Mouse (Mus musculus) G1E (cell line): ENCODE measurements around the gene Kctd20. TPM values are rescaled to one million over a fixed set of nuclear protein-coding genes. Genes with fewer than 3 reads are reported as not detected.

Experiments used
- ATAC-seq: 2 replicates; pipeline ENCODE4 v1.8.0; 2016; ENCODE audit warnings: mild to moderate bottlenecking; ENCODE audit not compliant: insufficient number of reproducible peaks, poor library complexity, low FRiP score, severe bottlenecking; ENCODE audit errors: extremely low read depth
- DNase-seq: peaks from one replicate; pipeline ENCODE4 v3.0.0; 2012; ENCODE audit warnings: low spot score
- H3K27me3 ChIP-seq: 2 replicates; pipeline ENCODE4 v1.6.1; 2012; ENCODE audit warnings: mild to moderate bottlenecking, low read length, inconsistent platforms; ENCODE audit not compliant: insufficient read depth
- H3K36me3 ChIP-seq: replicated peaks from 2 replicates; pipeline ENCODE3; 2012; ENCODE audit warnings: mild to moderate bottlenecking, inconsistent platforms
- H3K4me1 ChIP-seq: 2 replicates; pipeline ENCODE4 v1.6.1; 2012; ENCODE audit warnings: low read depth, low read length, inconsistent platforms, mixed read lengths; ENCODE audit not compliant: insufficient read depth
- H3K4me3 ChIP-seq: 2 replicates; pipeline ENCODE4 v1.5.1; 2012; ENCODE audit warnings: low read depth, mild to moderate bottlenecking, inconsistent platforms, low read length, moderate library complexity, mixed read lengths
- H3K9me3 ChIP-seq: replicated peaks from 2 replicates; pipeline ENCODE4 v1.6.1; 2012; ENCODE audit warnings: inconsistent platforms
- CTCF ChIP-seq: IDR thresholded peaks from 2 replicates; pipeline ENCODE4 v1.5.1; 2012; ENCODE audit warnings: low read depth, low read length, inconsistent platforms, mixed read lengths
- GATA1 ChIP-seq: IDR thresholded peaks from 2 replicates; pipeline ENCODE4 v1.6.1; 2012; ENCODE audit warnings: borderline replicate concordance, low read length, inconsistent platforms, mixed read lengths
- GATA2 ChIP-seq: IDR thresholded peaks from 2 replicates; pipeline ENCODE4 v1.6.1; 2012; ENCODE audit warnings: low read depth, low read length, inconsistent platforms, borderline replicate concordance
- POLR2AphosphoS5 ChIP-seq: IDR thresholded peaks from 2 replicates; pipeline ENCODE4 v1.6.1; 2012; ENCODE audit warnings: low read depth, low read length, inconsistent platforms; ENCODE audit not compliant: insufficient replicate concordance
- TAL1 ChIP-seq: conservative IDR thresholded peaks from 2 replicates; pipeline ENCODE4 v1.6.1; 2012; ENCODE audit warnings: low read depth, low read length, inconsistent platforms, mixed read lengths
- polyA plus RNA-seq: library from polyadenylated mRNA; stranded (reverse); fragments of >175 nt; gene quantifications from 2 replicates; pipeline ENCODE4 v1.2.3, GENCODE M21; 2012
- total RNA-seq, 2 experiments: library from RNA; stranded (forward) in 1 of 2; stranded (reverse) in 1 of 2; fragments of 200-1000 nt in 1 of 2; fragments of >200 nt in 1 of 2; fragmentation: Nextera tagmentation in 1 of 2; gene quantifications; 2 replicates each; pipeline ENCODE4 v1.2.3; 2014 to 2017

Gene Kctd20
- total and polyA plus RNA-seq, 3 experiments = 51.0 to 91.6 (median 66.3) TPM

GRCm38 (mm10) chr17:28924957-28925595, 26.7 kb upstream of the Kctd20 start:
- no peaks in the 10 kb centered on the region for H3K36me3 ChIP-seq
- DNase-seq (no peak), ATAC-seq (no peak)
- TF ChIP-seq TAL1 = no peak
- TF ChIP-seq GATA1 = no peak
- no peak for TF ChIP-seq CTCF
- TF ChIP-seq GATA2 = no peak
- TF ChIP-seq POLR2AphosphoS5 = no peak
- H3K4me1 ChIP-seq = peaks cover 29% of the 10 kb centered on the region
- H3K27me3 ChIP-seq = peaks cover 34% of the 10 kb centered on the region
- no peaks in the 10 kb centered on the region for H3K9me3 ChIP-seq
- no peak overlapping the region for H3K4me3 ChIP-seq

GRCm38 (mm10) chr17:28926380-28926779, 25.4 kb upstream of the Kctd20 start:
- H3K27me3 ChIP-seq = peaks cover 34% of the 10 kb centered on the region
- no peaks in the 10 kb centered on the region for H3K36me3 ChIP-seq
- H3K4me1 ChIP-seq = peaks cover 41% of the 10 kb centered on the region
- no peak for DNase-seq
- peak; percentile 51 for TF ChIP-seq CTCF
- TF ChIP-seq TAL1 = no peak
- TF ChIP-seq GATA2 = no peak
- no peak for TF ChIP-seq GATA1
- TF ChIP-seq POLR2AphosphoS5 = no peak
- ATAC-seq = no peak
- no peak overlapping the region for H3K4me3 ChIP-seq
- H3K9me3 ChIP-seq = no peaks in the 10 kb centered on the region

GRCm38 (mm10) chr17:28926866-28927635, 24.7 kb upstream of the Kctd20 start:
- H3K27me3 ChIP-seq = peaks cover 30% of the 10 kb centered on the region
- ATAC-seq = no peak
- H3K36me3 ChIP-seq = no peaks in the 10 kb centered on the region
- TF ChIP-seq CTCF = peak; percentile 80
- no peak for TF ChIP-seq POLR2AphosphoS5
- H3K9me3 ChIP-seq = no peaks in the 10 kb centered on the region
- H3K4me1 ChIP-seq = peaks cover 45% of the 10 kb centered on the region
- DNase-seq = peak; percentile 43
- no peak overlapping the region for H3K4me3 ChIP-seq

GRCm38 (mm10) chr17:28928004-28928403, 23.7 kb upstream of the Kctd20 start:
- ATAC-seq (no peak; the same call in 1 of the 2 replicates), DNase-seq (no peak)
- Histone ChIP-seq H3K4me1 (peaks cover 48% of the 10 kb centered on the region), H3K36me3 (no peaks in the 10 kb centered on the region), H3K4me3 (no peak overlapping the region), H3K9me3 (no peaks in the 10 kb centered on the region), H3K27me3 (peaks cover 23% of the 10 kb centered on the region)
- no peak for TF ChIP-seq TAL1
- TF ChIP-seq CTCF = no peak
- no peak for TF ChIP-seq POLR2AphosphoS5
- TF ChIP-seq GATA2 = no peak
- no peak for TF ChIP-seq GATA1

- Histone ChIP-seq H3K36me3 (no peaks in the 10 kb centered on the region), H3K4me1 (peaks cover 48% of the 10 kb centered on the region)
- TF ChIP-seq GATA2 = no peak
- TF ChIP-seq GATA1 = no peak
- TF ChIP-seq CTCF = no peak
- no peak for TF ChIP-seq TAL1
- no peak for TF ChIP-seq POLR2AphosphoS5
Measured at GRCm38 (mm10) chr17:28929369-28929768, 22.4 kb upstream of the Kctd20 start.

GRCm38 (mm10) chr17:28930392-28931074, 21.2 kb upstream of the Kctd20 start:
- H3K4me1 ChIP-seq = peaks cover 57% of the 10 kb centered on the region
- H3K36me3 ChIP-seq = no peaks in the 10 kb centered on the region
- ATAC-seq (peak; percentile 55), DNase-seq (peak; percentile 60)
- H3K27me3 ChIP-seq = peaks cover 5% of the 10 kb centered on the region; the same call in 1 of the 2 replicates
- H3K4me3 ChIP-seq = peak overlapping the region; percentile 61; the same call in 1 of the 2 replicates
- TF ChIP-seq TAL1 (peak; percentile 38; the same call in 1 of the 2 replicates), CTCF (peak; percentile 26; the same call in 1 of the 2 replicates), GATA2 (no peak)
- H3K9me3 ChIP-seq = no peaks in the 10 kb centered on the region

More at GRCm38 (mm10) chr17:28929369-28929768, 22.4 kb upstream of the Kctd20 start:
- Histone ChIP-seq H3K4me3 (no peak overlapping the region), H3K9me3 (no peaks in the 10 kb centered on the region), H3K27me3 (peaks cover 17% of the 10 kb centered on the region)
- ATAC-seq (no peak), DNase-seq (no peak)
